Mouse (Mus musculus): ENCODE results near the gene Sema3f.

GRCm38 (mm10) chr9:107667219-107667618 is 43.1 kb downstream of the Sema3f start:
- no peak for TF ChIP-seq CTCF (IDR thresholded peaks at IDR 0.05; ENCODE audit: low read depth)
- no peak for TF ChIP-seq EP300 (IDR thresholded peaks at IDR 0.05; ENCODE audit: low read depth)
